Mouse (Mus musculus): ENCODE measurements at regions not wholly inside any gene's neighbourhood (a gene's known extent, or its start where the extent isn't known, plus 50 kb on each side); places are given as distances from the start of the nearest gene placed in this dataset.

GRCm38 (mm10) chr11:45538011-45538410 is 313.8 kb upstream of the Clint1 start:
- no peak for DNase-seq

DNA sequence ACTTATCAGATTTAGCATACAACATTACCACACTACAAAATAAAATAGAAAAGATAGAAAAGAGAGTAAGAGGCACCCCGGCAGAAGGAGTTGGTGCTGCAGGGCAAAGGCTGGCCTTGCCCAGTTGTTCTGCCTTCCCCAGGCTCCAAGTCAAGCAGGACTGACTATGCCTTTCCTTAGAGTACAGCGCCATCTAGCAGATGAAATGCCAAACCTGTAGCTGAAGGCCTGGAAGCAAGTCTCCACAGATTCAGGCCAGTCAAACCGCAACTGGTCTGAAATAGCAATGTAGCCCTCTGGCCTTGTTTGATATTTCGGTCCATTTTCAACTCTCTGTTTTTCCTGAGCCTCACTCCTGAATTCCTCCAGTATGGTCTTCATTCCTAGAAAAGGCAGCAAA is 312.4 kb upstream of the Clint1 start:
- DNase-seq = peak; percentile 82

DNA sequence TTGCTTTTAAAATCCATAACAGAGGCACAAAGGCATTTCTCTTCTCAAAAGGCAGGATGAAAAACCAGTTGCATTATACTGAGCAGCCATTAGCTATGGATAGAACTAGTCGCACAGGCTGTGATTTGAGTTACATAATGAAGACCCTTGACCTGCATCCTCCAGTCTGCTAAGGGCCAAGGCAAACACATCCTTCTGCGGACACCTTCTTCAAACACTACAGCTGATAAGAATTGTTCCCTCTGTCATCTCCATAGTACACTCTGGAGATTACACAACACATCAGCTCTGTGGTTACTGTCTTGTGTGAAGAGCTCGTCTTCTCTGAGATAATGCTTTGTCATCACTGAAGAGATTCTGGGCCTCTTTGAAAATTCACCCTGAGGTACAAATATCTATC is 307.3 kb upstream of the Clint1 start:
- DNase-seq = no peak

DNA sequence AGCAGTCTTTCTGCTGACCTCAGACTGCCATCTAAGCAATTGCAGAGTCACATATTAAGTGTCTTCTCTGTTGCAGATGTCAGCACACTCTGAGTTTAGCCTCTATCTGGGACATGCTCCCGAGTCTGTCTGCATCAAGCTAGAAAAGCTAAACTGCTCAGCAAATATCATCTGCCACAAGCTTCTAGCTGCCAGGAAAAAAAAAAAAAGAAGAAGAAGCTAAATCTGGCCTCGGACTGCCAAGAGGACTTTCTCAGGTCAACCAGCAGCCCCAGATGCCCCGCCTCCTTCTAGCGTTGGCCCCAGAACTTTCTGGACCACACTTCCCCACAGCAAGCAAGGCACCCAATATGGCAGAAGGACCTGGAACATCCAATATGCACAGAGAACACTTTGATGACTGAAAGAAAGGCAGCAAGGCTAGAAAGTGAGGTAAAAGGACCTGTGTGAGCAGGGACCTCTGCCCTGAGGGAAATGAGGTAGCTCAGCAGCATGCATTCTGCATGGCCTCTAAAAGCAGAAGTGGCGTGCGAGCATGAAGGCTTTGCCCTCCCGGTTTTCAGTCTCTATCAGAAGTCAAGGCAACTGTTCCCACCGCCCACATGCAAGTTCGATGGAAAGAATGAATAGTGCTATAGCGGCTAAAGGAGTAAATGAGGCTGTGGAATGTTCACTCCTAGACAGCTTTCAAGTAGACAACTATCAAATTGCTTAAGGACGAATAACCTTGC is 305.8 kb upstream of the Clint1 start:
- DNase-seq = peak; percentile 51 to 52

- DNase-seq = no peak
These were observed 305.0 kb upstream of the Clint1 start for GRCm38 (mm10) chr11:45546861-45547260.

DNA sequence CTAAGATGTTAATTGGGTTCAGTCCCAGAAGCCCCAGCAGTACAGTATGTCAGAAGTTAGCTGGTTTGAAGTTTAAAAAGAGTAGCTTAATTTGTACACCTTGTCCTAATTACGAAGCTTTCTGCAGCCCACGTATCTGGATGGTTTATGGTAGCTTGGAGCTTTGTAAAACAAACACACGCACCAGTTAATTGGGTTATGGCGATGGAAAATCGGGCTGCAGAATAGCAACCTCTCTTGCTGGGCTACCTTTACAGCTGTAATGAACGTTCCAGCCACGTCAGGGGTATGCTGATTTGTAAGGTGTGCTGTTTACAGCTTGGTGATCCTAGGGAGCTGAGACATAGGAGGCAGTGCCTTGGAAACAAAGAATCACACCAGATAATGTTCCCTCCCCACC is 301.5 kb upstream of the Clint1 start:
- no peak for DNase-seq

GRCm38 (mm10) chr11:45577469-45578154 is 274.2 kb upstream of the Clint1 start:
- no peak for DNase-seq

- no peak for DNase-seq
These were observed 259.5 kb upstream of the Clint1 start for GRCm38 (mm10) chr11:45592335-45592734.

GRCm38 (mm10) chr11:45592890-45593642 is 258.8 kb upstream of the Clint1 start:
- no peak for DNase-seq

GRCm38 (mm10) chr11:45595372-45595771 is 256.5 kb upstream of the Clint1 start:
- peak; percentile 21 to 26 for DNase-seq

GRCm38 (mm10) chr11:45621824-45622223 is 230.0 kb upstream of the Clint1 start:
- no peak for DNase-seq

- no peak for DNase-seq
These were observed 229.2 kb upstream of the Clint1 start for GRCm38 (mm10) chr11:45622701-45623100.

DNA sequence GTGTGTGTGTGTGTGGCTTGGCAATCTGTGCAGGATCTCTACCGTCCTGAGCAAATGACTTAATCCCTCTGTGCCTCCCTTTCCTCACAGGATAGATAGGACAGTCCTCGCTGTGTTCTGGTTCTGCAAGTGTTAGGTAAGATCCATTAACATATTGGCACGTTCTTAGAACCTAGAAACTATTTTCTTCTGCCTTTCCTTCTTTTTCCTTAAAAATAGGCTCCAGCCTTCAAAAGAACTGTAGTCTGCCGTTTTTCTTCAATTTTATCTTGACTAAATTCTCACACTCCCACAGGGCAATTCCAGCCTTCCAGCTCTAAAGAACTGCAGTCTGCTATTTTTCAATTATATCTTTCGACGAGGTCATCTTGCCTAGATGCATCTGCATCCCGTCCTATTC is 227.6 kb upstream of the Clint1 start:
- DNase-seq = no peak

- DNase-seq = peak; percentile 42 to 53
These were observed 222.6 kb upstream of the Clint1 start for GRCm38 (mm10) chr11:45629250-45629649.

DNA sequence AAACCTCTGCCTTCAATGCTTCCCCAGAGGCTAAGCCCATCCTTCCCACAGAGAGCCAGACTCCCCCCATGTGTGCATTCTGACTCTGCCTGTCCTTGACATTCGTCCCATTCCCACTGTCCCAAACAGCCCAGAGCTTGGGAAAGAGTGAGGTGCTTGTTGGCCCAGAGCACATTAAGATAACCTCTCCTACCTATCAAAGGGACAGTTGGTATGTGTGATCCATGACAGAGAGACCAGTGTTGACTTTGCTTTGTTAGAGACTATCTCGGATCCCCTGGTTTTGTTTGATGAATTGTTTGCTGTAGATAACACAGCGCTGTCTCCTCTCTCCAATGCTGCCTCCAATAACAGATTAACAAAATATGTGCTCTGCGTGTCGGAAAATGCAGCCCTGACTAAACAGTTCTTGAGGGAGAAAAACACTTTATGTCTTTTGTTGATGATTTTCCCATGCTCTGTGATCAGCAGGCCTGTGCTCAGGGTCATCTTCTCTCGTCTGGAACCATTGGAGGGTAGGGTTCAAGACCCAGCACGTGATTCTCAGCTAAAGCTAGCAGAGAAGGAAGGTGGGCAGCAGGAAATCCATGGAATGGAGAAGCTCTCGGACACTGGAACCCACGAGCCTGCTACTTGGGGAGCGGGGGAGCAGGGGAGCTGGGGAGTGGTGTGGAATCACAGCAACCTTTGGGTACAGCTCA is 217.2 kb upstream of the Clint1 start:
- DNase-seq = no peak

DNA sequence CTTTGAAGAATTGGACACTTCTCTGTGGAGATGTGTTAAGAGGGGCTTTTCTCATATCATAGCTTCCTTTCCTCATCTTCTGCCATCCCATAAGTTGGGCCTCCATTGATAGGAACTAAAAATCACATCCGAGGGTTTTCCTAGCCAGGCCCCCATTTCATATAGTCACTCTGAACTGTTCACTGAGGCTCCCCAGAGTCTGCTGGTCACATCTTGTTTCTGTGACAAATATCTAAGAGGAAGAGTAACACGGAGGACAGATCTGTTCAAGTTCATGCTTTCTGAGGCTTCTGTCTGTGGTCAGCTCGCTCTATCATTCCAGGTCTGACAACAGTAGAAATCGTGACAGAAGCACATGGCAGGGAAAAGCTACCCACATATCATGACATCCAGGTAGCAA is 216.0 kb upstream of the Clint1 start:
- no peak for DNase-seq

DNA sequence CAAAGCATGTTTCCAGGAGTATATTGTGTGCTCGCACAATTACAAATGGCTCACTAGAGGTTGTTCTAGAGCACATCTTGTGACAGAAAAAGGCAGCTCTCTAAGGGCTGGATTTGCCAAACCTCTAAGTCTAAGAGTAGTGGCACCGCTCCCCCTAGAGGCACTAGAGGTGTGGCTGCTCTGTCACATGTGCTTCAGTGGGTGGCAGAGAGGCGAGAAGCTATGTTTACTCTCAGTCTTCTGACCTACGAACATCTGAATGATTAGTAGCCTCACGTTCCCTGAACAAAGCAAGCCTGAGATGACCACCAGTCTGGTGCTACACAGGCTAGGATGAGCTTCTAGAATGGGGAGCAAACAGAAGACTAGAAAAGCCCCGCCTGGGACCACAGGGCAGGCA is 212.6 kb upstream of the Clint1 start:
- DNase-seq = no peak

- DNase-seq = no peak
These were observed 209.6 kb upstream of the Clint1 start for GRCm38 (mm10) chr11:45642142-45642756.

GRCm38 (mm10) chr11:45643629-45644325 is 208.1 kb upstream of the Clint1 start:
- DNase-seq = no peak

GRCm38 (mm10) chr11:45645815-45646214 is 206.0 kb upstream of the Clint1 start:
- DNase-seq = peak; percentile 22 to 27

DNA sequence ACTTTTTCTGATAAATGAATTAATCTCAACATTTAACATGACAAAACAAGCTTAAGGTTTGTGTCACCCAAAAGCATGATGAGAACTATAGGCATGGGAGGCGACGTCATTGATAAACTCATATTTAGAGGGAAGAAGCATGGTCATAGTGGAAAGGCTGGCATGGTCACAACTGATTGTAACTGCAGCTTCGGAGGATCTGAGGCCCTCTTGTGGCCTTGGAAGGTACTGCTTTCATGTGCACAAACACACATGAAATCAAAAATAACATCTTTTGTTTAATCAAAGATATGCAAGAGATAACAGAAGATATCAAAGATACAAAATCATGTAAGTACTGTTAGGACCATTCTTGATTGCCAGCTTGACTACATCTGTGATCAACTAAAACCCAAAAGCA is 204.0 kb upstream of the Clint1 start:
- peak; percentile 58 to 60 for DNase-seq

- no peak for DNase-seq
These were observed 195.6 kb upstream of the Clint1 start for GRCm38 (mm10) chr11:45656260-45656659.
